Mouse (Mus musculus) right cerebral cortex, adult 18-20 months (tissue): Measurements from ENCODE around the gene Ccdc60.
A peak's percentile ranks its signal among the peaks of the same experiment; 100 is the strongest.
"Not testable (repeated sequence)": the region's sequence is repeated elsewhere in the genome, so short reads cannot be mapped to it uniquely, and the experiment has no call there.

Experiments used
- DNase-seq: peaks from one replicate; pipeline ENCODE4 v3.0.0; 2022; ENCODE audit warnings: mixed read lengths

Ccdc60 gene

GRCm38 (mm10) chr5:116288849-116289570 is at the start of gene Ccdc60:
Gene Ccdc60 (minus strand): TSS chr5:116288985.
- no peak for DNase-seq

GRCm38 (mm10) chr5:116336191-116336590 is 47.4 kb upstream of the Ccdc60 start:
- no peak for DNase-seq

GRCm38 (mm10) chr5:116328911-116329310 is 40.1 kb upstream of the Ccdc60 start:
- no peak for DNase-seq

GRCm38 (mm10) chr5:116323401-116323800 is 34.6 kb upstream of the Ccdc60 start:
- no peak for DNase-seq

- peak; percentile 13 for DNase-seq
These were observed 33.7 kb upstream of the Ccdc60 start for GRCm38 (mm10) chr5:116322365-116323027.

GRCm38 (mm10) chr5:116313711-116314110 is 24.9 kb upstream of the Ccdc60 start:
- DNase-seq = no peak

DNA sequence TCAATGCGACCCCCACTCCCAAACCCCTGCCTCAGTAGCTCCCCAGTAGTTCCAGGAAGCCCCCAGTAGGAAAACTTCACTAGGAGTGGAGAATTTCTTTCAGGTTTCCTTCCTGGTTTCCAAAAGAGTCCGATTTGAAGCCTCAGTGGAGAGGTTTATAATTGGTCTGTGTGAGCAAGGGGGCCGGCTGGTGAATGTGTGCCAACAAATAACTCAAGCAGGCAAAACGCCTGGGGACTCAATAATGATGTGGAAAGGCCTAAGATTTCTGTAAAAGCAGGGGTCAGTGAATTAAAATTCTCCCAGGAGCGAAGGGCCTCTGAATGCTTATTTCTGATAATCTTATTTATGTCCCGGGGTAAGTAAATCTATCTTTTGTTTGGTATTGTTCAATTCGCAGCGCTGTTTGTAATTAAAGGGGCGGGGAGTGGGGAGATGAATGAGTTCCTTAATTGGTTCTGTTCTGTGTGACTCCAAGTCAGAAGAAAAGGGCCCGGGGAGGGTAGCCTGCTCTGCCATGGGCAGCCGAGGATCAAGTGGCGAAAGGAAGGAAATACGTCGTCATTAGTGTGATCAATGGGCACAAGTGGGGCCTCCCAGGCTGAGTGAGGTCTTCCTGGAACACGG is 23.4 kb upstream of the Ccdc60 start:
- DNase-seq = no peak

- no peak for DNase-seq
These were observed 22.9 kb upstream of the Ccdc60 start for GRCm38 (mm10) chr5:116311636-116312035.

DNA sequence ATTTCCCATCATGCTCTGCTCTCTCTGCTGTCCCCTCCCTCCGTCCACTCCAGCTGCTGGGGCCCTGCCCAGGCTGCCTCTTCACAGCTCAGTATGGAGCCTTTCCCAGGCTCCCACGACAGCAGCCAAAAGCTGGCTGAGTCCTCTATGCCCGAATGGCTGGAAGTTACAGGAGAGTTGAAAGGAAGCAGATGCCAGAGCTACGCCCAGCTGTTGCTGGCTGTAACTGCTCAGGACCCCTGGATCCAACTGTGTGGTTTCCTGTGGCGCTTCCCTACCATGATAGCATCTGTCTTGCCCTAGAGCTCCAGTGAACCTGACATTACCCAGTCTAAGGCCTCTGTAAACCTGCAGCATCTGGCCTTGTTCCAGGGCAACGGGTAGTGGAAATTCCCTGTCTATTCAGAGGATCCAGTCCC is 20.6 kb upstream of the Ccdc60 start:
- no peak for DNase-seq

- no peak for DNase-seq
These were observed 16.8 kb upstream of the Ccdc60 start for GRCm38 (mm10) chr5:116305557-116305956.

DNA sequence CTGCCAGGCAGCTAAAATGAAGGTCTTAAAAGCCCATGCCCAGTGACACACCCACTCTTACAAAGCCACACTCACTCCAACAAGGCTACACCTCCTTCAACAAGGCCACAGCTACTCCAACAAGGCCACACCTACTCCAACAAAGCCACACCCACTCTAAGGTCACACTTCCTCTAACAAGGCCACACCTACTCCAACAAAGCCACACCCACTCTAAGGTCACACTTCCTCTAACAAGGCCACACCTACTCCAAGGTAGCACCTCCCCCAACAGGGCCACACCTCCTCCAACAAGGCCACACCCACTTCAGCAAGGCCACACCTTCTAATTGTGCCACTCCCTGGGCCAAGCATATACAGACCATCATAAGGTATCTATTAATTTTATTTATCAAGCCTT is 16.4 kb upstream of the Ccdc60 start:
- not testable (repeated sequence) for DNase-seq

GRCm38 (mm10) chr5:116300984-116301383 is 12.2 kb upstream of the Ccdc60 start:
- no peak for DNase-seq

DNA sequence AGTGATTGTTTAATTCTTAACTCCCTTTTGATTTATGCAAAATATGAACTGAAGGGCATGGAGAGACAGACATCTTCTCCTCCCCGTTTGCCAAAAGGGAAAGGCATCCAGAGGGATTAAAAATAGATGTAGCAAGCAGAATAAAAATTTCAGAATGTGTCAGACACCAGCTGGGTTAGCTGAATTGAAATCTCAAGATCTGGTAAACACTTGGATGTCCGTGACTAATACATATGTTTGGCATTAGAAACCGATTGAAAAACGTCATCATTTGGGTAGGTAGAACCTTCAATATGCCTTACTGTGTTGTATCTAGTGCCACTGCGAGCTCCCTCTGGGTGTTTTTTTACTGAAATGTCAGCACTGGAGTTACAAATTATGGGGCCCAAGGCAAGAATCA is 4.7 kb upstream of the Ccdc60 start:
- peak; percentile 11 for DNase-seq

- DNase-seq = no peak
These were observed 1.8 kb upstream of the Ccdc60 start for GRCm38 (mm10) chr5:116290584-116290983.

- DNase-seq = no peak
These were observed 1.1 kb upstream of the Ccdc60 start for GRCm38 (mm10) chr5:116289897-116290296.

- no peak for DNase-seq
These were observed 602 bp downstream of the Ccdc60 start for GRCm38 (mm10) chr5:116288183-116288582.

GRCm38 (mm10) chr5:116285532-116286176 is 3.1 kb downstream of the Ccdc60 start:
- DNase-seq = no peak

- DNase-seq = no peak
These were observed 8.3 kb downstream of the Ccdc60 start for GRCm38 (mm10) chr5:116280518-116280917.

DNA sequence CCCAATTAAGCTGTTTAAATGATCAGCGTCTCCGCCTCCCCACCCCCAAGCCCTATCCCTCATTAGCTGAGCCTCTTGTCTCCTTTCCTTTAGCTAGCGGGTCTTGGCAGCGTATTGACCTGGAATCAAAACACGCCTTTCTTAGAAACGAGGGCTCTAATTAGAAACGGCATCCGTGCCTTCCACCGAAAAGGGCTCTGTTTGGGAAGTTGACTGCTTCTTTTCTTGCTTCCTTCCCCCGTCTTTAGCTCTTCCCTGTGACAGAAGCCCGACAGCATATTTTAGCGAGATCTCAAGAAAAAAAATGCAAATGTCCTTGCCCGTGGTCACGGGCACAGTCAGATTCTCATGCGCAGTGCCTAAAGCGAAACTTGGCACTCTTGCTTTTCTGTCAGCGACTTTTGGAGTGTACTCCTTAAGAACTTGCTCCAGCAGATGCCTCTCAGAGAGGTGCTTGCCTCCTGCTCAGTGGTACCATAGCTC is 10.3 kb downstream of the Ccdc60 start:
- DNase-seq = peak; percentile 35

DNA sequence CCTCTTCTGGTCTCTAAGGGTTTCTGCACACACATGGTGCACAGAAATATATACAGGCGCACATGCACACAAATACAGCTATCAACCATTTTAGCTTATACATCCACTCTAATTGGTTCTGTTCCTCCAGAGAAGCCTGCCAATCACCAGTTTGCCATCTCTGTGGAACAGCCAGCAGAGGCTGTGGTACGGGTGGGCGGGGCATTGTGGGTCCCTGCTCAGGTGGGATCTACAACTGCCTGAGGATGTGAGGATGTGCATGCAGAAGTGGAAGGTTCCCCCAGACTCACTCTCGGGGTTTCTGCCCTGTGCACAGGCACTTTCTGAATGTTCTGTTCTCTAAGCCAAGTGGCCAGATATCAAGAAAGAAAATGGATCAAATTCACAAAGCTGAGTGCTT is 10.8 kb downstream of the Ccdc60 start:
- DNase-seq = no peak

DNA sequence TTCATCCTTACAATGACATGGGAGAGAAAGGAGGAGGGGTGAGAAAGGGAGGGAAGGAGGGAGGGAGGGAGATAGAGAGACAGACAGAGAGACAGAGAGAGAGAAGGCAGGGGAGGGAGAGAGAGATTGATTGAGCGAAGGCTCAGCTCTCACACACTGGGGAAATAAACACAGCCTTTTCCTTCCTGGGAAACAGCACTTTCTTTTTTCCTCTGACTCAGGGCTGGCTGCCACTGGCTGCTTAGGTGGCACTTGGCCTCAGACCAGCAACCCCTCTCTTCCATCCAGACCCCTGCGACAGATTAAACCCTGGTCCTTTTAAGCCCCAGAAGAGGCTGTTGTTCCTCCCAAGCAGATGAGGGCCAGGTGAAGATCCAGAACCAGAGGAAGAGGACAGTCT is 14.0 kb downstream of the Ccdc60 start:
- DNase-seq = no peak

- no peak for DNase-seq
These were observed 14.4 kb downstream of the Ccdc60 start for GRCm38 (mm10) chr5:116274365-116274764.

DNA sequence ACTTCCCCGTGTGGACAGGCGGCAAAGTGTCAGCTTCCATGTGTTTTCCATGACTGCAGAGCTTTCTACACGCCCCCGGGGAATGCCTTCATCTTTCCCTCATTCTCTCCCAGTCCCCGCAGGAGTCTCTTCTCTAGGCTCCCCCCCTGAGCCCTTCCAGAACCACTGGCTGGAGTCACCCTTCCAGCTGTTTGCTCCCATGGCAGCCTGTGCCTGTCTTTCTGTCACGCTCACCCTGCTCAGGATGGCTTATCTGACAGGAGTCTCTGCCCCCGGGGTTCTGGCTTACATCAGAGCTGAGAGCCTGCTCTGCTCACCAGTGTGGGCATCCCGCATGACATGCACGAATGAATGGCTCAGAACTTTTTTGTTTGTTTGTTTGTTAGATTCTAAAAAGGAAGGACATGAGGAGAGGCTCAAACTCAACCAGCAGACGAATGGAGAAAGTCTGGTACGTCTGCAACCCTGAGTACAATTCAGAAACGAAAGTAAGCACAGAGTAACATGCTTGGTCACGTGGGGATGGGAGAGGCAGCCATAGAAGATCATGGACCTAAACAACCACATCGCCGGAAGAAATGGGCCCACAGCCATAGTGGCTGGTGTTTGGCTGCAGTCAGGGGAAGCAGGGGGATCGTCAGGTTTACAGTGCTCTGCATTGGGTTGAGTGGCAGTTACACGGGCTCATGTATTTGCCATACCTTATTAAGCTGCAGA is 17.1 kb downstream of the Ccdc60 start:
- no peak for DNase-seq
